Mouse (Mus musculus) CH12.LX (cell line): ENCODE measurements around the gene Myo3b. TPM values are rescaled to one million over a fixed set of nuclear protein-coding genes. Genes with fewer than 3 reads are reported as not detected.

Experiments
- DNase-seq: peaks from one replicate; pipeline ENCODE4 v3.0.0-alpha.2; 2013; ENCODE audit errors: extremely low read depth
- H3K27ac ChIP-seq: 2 replicates; pipeline ENCODE4 v1.5.1; 2012; ENCODE audit warnings: low read depth, mild to moderate bottlenecking, control low read depth, moderate library complexity; ENCODE audit not compliant: insufficient read depth
- H3K27me3 ChIP-seq: replicated peaks from 2 replicates; pipeline ENCODE3; 2012; ENCODE audit warnings: inconsistent platforms
- H3K36me3 ChIP-seq, 2 experiments: replicated peaks in 1 of 2; 2 replicates each; pipeline versions ENCODE3 to v1.6.1; 2012; ENCODE audit warnings: inconsistent platforms in 1 of 2, low read length in 1 of 2, mild to moderate bottlenecking in 1 of 2, mixed read lengths in 1 of 2, moderate library complexity in 1 of 2; ENCODE audit not compliant: control insufficient read depth in 1 of 2, insufficient read depth in 1 of 2
- H3K4me1 ChIP-seq, 2 experiments: 2 replicates each; pipeline ENCODE4 v1.6.1; 2012; ENCODE audit warnings: inconsistent platforms in 1 of 2, moderate library complexity in 1 of 2; ENCODE audit not compliant: insufficient read depth in 2 of 2, control insufficient read depth in 1 of 2
- H3K4me2 ChIP-seq: 2 replicates; pipeline ENCODE4 v1.6.1; 2012; ENCODE audit warnings: low read depth, mild to moderate bottlenecking, control low read depth; ENCODE audit not compliant: poor library complexity, insufficient read depth, severe bottlenecking
- H3K4me3 ChIP-seq, 3 experiments: fragments of 150-350 bp in 1 of 3; sonication (generic) in 1 of 3; replicated peaks in 1 of 3; 2 replicates each; pipeline versions ENCODE3 to v1.5.1; 2011 to 2012; ENCODE audit warnings: low read depth in 2 of 3, low read length in 2 of 3, mild to moderate bottlenecking in 2 of 3, moderate library complexity in 2 of 3, control low read depth in 1 of 3, improper control_type of control experiment in 1 of 3, inconsistent platforms in 1 of 3, mixed read lengths in 1 of 3; ENCODE audit not compliant: poor library complexity in 1 of 3
- H3K79me2 ChIP-seq: replicated peaks from 2 replicates; pipeline ENCODE4 v1.6.1; 2012; ENCODE audit warnings: mild to moderate bottlenecking, moderate library complexity; ENCODE audit not compliant: control insufficient read depth, poor library complexity, insufficient read depth, severe bottlenecking; ENCODE audit errors: extremely low read depth
- H3K9ac ChIP-seq: 2 replicates; pipeline ENCODE4 v1.6.1; 2012; ENCODE audit warnings: low read depth, mild to moderate bottlenecking, control low read depth, moderate library complexity; ENCODE audit not compliant: insufficient read depth
- H3K9me3 ChIP-seq: replicated peaks from 2 replicates; pipeline ENCODE3; 2012; ENCODE audit warnings: low read length, inconsistent platforms, mixed read lengths
- CHD2 ChIP-seq: IDR thresholded peaks from 2 replicates; pipeline ENCODE4 v1.6.1; 2011; ENCODE audit warnings: low read length, improper control_type of control experiment
- CTCF ChIP-seq, 2 experiments: IDR thresholded peaks in 1 of 2; conservative IDR thresholded peaks in 1 of 2; 2 replicates each; pipeline ENCODE4 v1.5.1; 2011 to 2012; ENCODE audit warnings: low read depth in 2 of 2, low read length in 2 of 2, improper control_type of control experiment in 1 of 2, inconsistent platforms in 1 of 2, mild to moderate bottlenecking in 1 of 2, moderate library complexity in 1 of 2
- GABPA ChIP-seq: IDR thresholded peaks from 2 replicates; pipeline ENCODE4 v1.6.1; 2012; ENCODE audit warnings: low read depth, low read length, improper control_type of control experiment, inconsistent platforms; ENCODE audit not compliant: insufficient replicate concordance
- KAT2A ChIP-seq: IDR thresholded peaks from 2 replicates; pipeline ENCODE4 v1.6.1; 2012; ENCODE audit warnings: low read length, improper control_type of control experiment, inconsistent platforms; ENCODE audit not compliant: insufficient replicate concordance
- MAX ChIP-seq: IDR thresholded peaks from 2 replicates; pipeline ENCODE4 v1.6.1; 2011; ENCODE audit warnings: low read length, improper control_type of control experiment
- MYC ChIP-seq: IDR thresholded peaks from 2 replicates; pipeline ENCODE4 v1.6.1; 2011; ENCODE audit warnings: low read depth, mild to moderate bottlenecking, improper control_type of control experiment, low read length
- RCOR1 ChIP-seq: conservative IDR thresholded peaks from 2 replicates; pipeline ENCODE4 v1.6.1; 2012; ENCODE audit warnings: low read depth, mild to moderate bottlenecking, inconsistent platforms, low read length, improper control_type of control experiment
- SMC3 ChIP-seq: IDR thresholded peaks from 2 replicates; pipeline ENCODE4 v1.6.1; 2011; ENCODE audit warnings: low read depth, low read length, improper control_type of control experiment
- dilution Hi-C: fragments of 300-500 bp; cut with MboI; formaldehyde crosslinking; loops from 2 replicates; pipeline ENCODE4 v1.14.3; 2020; ENCODE audit warnings: low sequenced_read_pairs; ENCODE audit not compliant: extremely low pct_unique_long_range_greater_than_20kb, extremely low pct_ligation_motif_present
- in situ Hi-C: fragments of 300-500 bp; cut with MboI; formaldehyde crosslinking; loops from 3 replicates; pipeline ENCODE4 v1.14.3; 2019; ENCODE audit warnings: low sequenced_read_pairs, low pct_ligation_motif_present, low pct_unique_long_range_greater_than_20kb, mixed read lengths
- polyA plus RNA-seq: library from polyadenylated mRNA; unstranded; fragments of >175 nt; gene quantifications from 2 replicates; pipeline ENCODE4 v1.2.1, GENCODE M21; 2012; ENCODE audit warnings: low read depth; ENCODE audit not compliant: insufficient read length
- total RNA-seq, 2 experiments: library from RNA; depleted of rRNA; stranded (reverse); fragments of 300-350 nt in 1 of 2; fragments of >200 nt in 1 of 2; gene quantifications; 2 replicates each; pipeline ENCODE4 v1.2.3; 2012 to 2014

Myo3b gene
- total RNA-seq (2012; rRNA removed) (0.46 and 0.64 TPM in 2 replicates), total RNA-seq (2014; rRNA removed) (0.58 and 0.63 TPM in 2 replicates), polyA plus RNA-seq (0.76 and 0.90 TPM in 2 replicates)

- in situ Hi-C loops, result no loop called here
- Histone ChIP-seq H3K9me3 (no peaks in the 10 kb centered on the region), H3K4me2 (0 out of 2 replicates have a peak within 1 kb of the TSS, but pooled peaks have one; percentile 29), H3K4me1 (peaks cover 0 to 32% of the 10 kb centered on the region in 2 experiments; a peak in 2 of 4 replicates), H3K79me2 (no peaks in the 10 kb centered on the region), H3K27ac (no peak within 1 kb of the TSS), H3K27me3 (no peaks in the 10 kb centered on the region), H3K9ac (no peak within 1 kb of the TSS), H3K36me3 (no peaks in the 10 kb centered on the region), H3K4me3 (no peak within 1 kb of the TSS)
- no peak for DNase-seq
- TF ChIP-seq RCOR1 (no peak), GABPA (no peak), MAX (no peak)
- dilution Hi-C loops, result no loop called here
These were observed at the start of gene Myo3b for GRCm38 (mm10) chr2:70038752-70039151. TSS of gene Myo3b (plus strand) at chr2:70039126.

GRCm38 (mm10) chr2:69989224-69989623, 49.7 kb upstream of the Myo3b start:
- Histone ChIP-seq H3K36me3 (peaks cover 32 to 53% of the 10 kb centered on the region in 2 experiments), H3K9ac (no peak overlapping the region)

GRCm38 (mm10) chr2:69990647-69991046, 48.3 kb upstream of the Myo3b start:
- peaks cover 33 to 51% of the 10 kb centered on the region in 2 experiments for H3K36me3 ChIP-seq

More at GRCm38 (mm10) chr2:69989224-69989623, 49.7 kb upstream of the Myo3b start:
- Histone ChIP-seq H3K4me1 (peaks cover 3 to 29% of the 10 kb centered on the region in 2 experiments; a peak in 3 of 4 replicates), H3K4me3 (no peak overlapping the region), H3K27ac (no peak overlapping the region), H3K27me3 (no peaks in the 10 kb centered on the region), H3K4me2 (no peak overlapping the region), H3K9me3 (no peaks in the 10 kb centered on the region), H3K79me2 (no peaks in the 10 kb centered on the region)
- DNase-seq, result no peak
- dilution Hi-C loops, result no loop called here
- TF ChIP-seq SMC3 (no peak), MYC (no peak), CHD2 (no peak), MAX (no peak), RCOR1 (no peak)
- in situ Hi-C loops, result no loop called here

More at GRCm38 (mm10) chr2:69990647-69991046, 48.3 kb upstream of the Myo3b start:
- Histone ChIP-seq H3K4me3 (no peak overlapping the region), H3K4me2 (no peak overlapping the region), H3K27me3 (no peaks in the 10 kb centered on the region), H3K27ac (no peak overlapping the region), H3K9me3 (no peaks in the 10 kb centered on the region), H3K4me1 (peaks cover 3 to 42% of the 10 kb centered on the region in 2 experiments; a peak in 3 of 4 replicates), H3K79me2 (no peaks in the 10 kb centered on the region), H3K9ac (no peak overlapping the region)
- in situ Hi-C loops (no loop called here), dilution Hi-C loops (no loop called here)
- DNase-seq, result no peak
- TF ChIP-seq KAT2A (no peak), CTCF (conservative IDR thresholded peaks at IDR 0.05 in 1 of 2, IDR thresholded peaks at IDR 0.05 in 1 of 2; ENCODE audit: low read depth in 2 of 2, low read length in 2 of 2) (peak; percentile 42 to 49; a peak in 2 of 4 replicates)
